Mouse (Mus musculus) CD8-positive naive resting alpha-beta T cell, adult 2 months (primary cell): ENCODE measurements around the gene Glp1r.

Source experiments
- DNase-seq, 2 experiments: peaks; one replicate each; pipeline ENCODE4 v3.0.0; 2022; ENCODE audit warnings: low read depth in 2 of 2, low spot score in 2 of 2

Gene Glp1r

DNA sequence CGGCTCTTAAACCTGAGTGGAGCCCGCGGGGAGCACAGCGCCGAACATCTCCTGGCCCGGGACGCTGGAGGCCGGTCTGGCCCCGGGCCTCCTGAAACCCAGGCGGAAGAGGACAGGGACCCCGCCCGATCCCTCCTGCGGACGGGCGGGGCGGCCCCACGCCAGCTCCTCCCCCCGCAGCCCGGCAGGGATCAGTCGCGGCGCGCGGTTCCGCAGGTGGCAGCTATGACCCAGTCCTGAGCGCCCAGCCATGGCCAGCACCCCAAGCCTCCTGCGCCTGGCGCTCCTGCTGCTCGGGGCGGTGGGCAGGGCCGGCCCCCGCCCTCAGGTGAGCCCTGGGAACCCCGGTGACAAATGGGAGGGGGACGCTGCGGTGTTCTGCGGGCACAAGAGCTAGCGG lies at the start of gene Glp1r:
Gene Glp1r, plus strand, starts transcription at position 191 of the 400 bp plus-strand sequence.
- no peak for DNase-seq

DNA sequence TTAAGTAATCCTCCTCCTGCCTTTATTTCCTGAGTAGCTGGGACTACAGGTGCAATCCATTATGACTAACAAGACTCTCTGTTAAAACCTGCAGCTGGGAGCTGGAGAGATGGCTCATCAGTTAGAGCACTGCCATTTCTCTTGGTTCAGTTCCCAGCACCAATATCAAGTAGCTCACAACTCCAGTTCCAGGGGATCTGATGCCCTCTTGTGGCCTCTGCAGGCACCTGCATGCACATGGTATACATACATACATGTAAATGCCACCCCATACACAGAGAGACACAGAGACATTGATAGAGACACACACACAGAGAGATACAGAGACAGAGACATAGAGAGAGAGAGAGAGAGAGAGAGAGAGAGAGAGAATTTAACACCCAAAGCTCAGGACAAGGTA lies 49.3 kb upstream of the Glp1r start:
- DNase-seq = no peak

DNA sequence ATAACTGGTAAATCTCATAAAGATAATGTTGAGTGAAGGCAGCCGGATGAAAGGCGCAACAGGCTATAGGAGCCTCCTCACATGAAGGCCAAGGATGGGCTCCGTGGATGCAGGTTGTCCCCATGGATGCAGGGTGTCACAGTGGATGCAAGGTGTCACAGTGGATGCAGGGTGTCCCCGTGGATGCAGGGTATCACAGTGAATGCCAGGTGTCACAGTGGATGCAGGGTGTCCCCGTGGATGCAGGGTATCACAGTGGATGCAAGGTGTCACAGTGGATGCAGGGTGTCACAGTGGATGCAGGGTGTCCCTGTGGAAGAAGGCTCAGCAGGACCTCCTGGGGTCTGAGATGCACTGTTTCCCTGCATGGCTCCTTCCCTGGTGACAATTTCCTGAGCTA lies 44.3 kb upstream of the Glp1r start:
- DNase-seq = no peak

GRCm38 (mm10) chr17:30858586-30859259 lies 42.9 kb upstream of the Glp1r start:
- no peak for DNase-seq

DNA sequence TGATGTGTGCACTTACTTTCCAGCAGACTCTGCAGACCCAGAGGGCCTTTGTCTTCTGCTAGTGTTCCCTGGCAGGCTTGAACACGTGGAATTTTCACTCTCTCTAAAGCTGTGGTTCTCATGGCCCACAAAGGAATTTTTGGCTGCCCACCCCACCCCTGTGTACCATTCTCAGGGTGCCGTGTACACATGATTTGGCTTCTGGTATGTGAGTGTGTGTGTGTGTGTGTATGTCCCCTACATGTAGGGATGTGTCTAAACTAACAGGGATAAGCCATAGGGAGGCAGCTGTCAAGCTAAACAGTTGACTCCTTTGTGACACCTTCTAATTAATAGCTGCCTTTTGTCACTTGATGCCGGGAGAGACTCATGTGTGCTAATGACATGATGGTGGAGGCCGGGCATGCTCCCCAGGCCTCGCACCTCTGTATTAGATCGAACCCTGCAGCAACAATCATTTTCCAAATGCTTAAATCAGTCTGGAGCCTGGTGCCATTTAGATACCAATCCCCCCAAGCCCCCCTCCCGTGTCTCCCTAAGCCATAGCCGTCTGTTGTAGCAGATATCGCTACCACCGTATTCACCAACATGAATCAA lies 41.5 kb upstream of the Glp1r start:
- no peak for DNase-seq

- no peak for DNase-seq
These were observed 41.0 kb upstream of the Glp1r start for GRCm38 (mm10) chr17:30860606-30861005.

DNA sequence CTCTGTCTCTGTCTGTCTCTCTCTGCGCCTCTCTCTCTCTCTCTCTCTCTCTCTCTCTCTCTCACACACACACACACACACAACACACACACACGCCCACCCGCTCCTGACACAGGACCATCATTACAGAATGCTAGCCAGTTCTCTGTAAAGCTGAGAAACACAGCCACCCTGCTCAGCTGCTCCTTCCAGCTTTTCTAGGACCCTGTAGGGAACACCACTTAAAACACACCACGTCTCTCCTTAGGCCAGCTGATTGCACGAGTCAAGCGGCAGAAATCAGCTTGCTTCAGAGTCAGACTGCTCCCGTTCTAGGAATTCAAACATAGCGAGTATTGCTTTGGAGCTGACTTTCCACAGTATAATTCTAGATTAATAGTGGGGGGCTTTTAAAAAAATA lies 35.3 kb upstream of the Glp1r start:
- DNase-seq = no peak

- DNase-seq = no peak
These were observed 34.7 kb upstream of the Glp1r start for GRCm38 (mm10) chr17:30866966-30867365.

DNA sequence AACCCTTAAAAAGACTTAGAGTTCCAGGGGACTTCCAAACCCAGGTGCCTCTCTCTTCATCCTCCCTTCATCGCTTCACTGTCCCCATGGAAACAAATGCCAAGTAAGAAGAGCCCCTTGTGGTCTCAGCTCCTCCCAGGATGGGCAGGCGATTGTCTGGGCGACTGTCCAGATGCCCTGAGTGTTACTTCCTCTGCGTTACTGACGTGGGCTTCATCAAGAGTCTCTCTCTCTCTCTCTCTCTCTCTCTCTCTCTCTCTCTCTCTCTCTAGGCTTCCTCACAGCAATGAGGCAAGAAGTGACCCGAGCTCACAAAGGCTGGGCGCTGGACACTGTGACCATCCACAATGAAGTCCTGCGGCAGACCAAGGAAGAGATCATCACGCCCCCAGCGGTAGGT lies 30.6 kb upstream of the Glp1r start:
- no peak for DNase-seq

- DNase-seq = peak in 1 of 2 experiments; percentile 7
These were observed 27.3 kb upstream of the Glp1r start for GRCm38 (mm10) chr17:30874276-30874675.

GRCm38 (mm10) chr17:30877456-30877855 lies 24.2 kb upstream of the Glp1r start:
- no peak for DNase-seq

DNA sequence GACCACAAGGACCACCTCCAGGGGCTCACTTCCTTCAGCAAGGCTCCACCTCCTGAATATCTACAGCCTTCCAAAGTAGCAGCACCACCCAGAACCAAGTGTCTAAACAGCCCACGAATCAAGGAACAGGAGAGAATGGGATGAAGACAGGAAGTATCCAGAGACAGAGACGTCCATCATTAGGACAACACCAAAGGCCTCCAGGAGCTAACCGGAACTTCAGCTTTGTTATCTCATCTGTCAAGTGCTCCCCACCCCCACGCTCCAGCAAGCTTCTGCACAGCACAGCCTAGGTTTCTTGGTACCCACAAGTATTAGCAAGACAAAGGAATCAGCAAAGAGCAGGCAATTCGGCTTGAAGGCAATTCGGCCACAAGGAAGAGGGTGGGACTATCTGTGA lies 23.0 kb upstream of the Glp1r start:
- no peak for DNase-seq

- DNase-seq = no peak
These were observed 21.2 kb upstream of the Glp1r start for GRCm38 (mm10) chr17:30880391-30880790.

- no peak for DNase-seq
These were observed 20.6 kb upstream of the Glp1r start for GRCm38 (mm10) chr17:30881001-30881400.

DNA sequence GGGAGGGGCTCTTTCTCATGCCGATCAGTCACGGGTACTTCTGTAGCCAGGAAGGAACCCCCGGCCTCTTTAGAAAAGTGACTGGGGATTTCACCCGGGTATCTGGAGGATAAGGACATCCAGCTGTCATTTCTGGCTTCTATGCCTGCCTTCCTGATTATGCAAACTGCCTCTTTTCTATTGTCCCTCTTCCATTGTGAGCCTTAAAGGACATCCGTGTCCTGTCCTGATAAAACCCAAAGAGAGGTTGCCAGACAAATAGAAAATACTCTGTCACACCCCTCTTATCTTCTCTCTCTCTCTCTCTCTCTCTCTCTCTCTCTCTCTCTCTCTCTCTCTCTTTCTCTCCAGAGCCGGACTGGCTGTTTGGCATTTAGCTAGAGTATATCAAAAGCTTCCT lies 19.4 kb upstream of the Glp1r start:
- DNase-seq = no peak

DNA sequence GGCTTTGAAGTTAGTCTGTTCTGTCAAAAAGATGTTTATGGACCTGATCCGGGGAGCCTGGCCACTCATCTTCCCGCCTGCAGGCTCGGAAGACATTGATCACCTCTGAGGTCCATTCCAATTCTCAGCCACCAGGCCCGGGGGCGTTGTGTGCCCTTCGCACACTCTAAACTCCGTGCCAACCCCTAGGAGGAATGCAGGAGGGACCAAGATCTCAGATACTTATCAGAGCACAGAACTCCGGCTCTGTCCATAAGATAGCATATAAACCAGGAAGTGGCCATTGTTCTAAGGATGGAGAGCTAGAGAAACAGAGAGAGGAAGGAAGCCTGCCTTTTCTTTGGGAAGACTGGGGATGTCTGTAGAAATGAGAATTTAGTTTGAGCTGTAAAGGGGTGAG lies 18.1 kb upstream of the Glp1r start:
- DNase-seq = no peak

- no peak for DNase-seq
These were observed 9.5 kb upstream of the Glp1r start for GRCm38 (mm10) chr17:30892086-30892485.

DNA sequence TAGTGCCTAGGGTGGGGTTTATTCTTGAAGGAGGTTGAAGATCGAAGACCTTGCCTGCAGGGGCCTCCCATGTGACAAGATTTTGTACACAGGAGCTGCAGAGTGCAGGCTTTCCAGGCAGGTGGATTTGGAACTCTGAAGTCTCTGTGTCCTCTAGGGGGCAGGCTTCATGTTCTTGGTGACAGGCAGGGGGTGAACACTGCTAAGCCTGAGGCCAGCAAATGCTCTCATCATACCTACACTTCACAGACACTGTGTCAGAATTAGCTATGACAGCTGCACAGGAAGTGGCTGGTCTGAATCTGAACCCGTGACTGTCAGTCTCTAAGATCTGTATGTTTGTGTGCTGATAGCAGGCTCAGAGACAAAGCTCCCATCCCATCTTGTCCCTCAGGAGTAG lies 8.9 kb upstream of the Glp1r start:
- DNase-seq = no peak

DNA sequence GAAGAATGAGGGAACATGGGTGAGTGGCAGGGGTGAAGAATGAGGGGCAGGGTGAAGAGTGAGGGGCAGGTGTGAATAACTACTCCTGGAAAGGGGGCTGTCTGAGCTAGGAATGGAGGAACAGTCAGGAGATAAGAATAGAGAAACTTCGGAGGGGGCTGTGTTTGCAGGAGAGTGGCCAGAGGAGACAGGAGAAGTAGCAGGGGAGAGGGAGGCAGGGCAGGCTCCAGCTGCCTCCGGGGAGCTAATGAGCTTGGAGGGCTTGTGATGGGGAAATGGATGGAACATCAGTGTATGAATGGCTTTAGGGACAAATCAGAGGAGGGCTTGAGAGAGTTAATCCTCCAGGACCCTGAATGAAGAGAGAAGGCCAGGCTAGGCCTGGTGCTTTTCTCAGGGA lies 4.5 kb upstream of the Glp1r start:
- no peak for DNase-seq

- DNase-seq = no peak
These were observed 2.5 kb downstream of the Glp1r start for GRCm38 (mm10) chr17:30904096-30904495.

GRCm38 (mm10) chr17:30907577-30907976 lies 6.0 kb downstream of the Glp1r start:
- no peak for DNase-seq

- DNase-seq = no peak
These were observed 9.5 kb downstream of the Glp1r start for GRCm38 (mm10) chr17:30910866-30911731.
